Mouse (Mus musculus): ENCODE results near the gene Naip1. TPM values are rescaled to one million over a fixed set of nuclear protein-coding genes. Genes with fewer than 3 reads are reported as not detected.

The Naip1 gene
- total and polyA plus RNA-seq, 2 experiments from 2014 or later = not detected

GRCm38 (mm10) chr13:100370536-100370935 is 82.1 kb downstream of the Naip1 start:
- Histone ChIP-seq H3K27me3 (ENCODE audit: control insufficient read depth, insufficient read depth, low read length) (no peaks in the 10 kb centered on the region), H3K27ac (ENCODE audit: low read depth) (no peak overlapping the region), H3K36me3 (replicated peaks; ENCODE audit: control insufficient read depth, insufficient read depth, low read length) (no peaks in the 10 kb centered on the region), H3K4me1 (ENCODE audit: control insufficient read depth, insufficient read depth) (no peaks in the 10 kb centered on the region), H3K4me3 (ENCODE audit: low read depth, low read length) (no peak overlapping the region), H3K4me2 (ENCODE audit: low read depth, low read length) (no peak overlapping the region), H3K9me3 (replicated peaks; ENCODE audit: control insufficient read depth, low read length) (no peaks in the 10 kb centered on the region; the same call in 1 of the 2 replicates), H3K9ac (replicated peaks; ENCODE audit: low read depth, low read length) (no peak overlapping the region)
- WGBS = 91% methylated on average over 1 of the region's 1 CpGs
- no peak for DNase-seq (ENCODE audit: low spot score)
- TF ChIP-seq CTCF (IDR thresholded peaks at IDR 0.05; ENCODE audit: low read depth) (no peak), EP300 (IDR thresholded peaks at IDR 0.05; ENCODE audit: low read depth) (no peak)
- no peak for ATAC-seq (ENCODE audit: insufficient read depth, low read depth)

Other genes with a start within 250 kb of the Naip1 start
- 1.5 TPM in 1 of 2 replicates, not detected in the other for gene Naip5, start 206.5 kb downstream of the Naip1 start, total RNA-seq (2014; rRNA removed; ENCODE audit: low replicate concordance)
- gene Naip5, start 206.5 kb downstream of the Naip1 start, polyA plus RNA-seq (2015; fragmentation: Nextera tagmentation; extraction: Ambion mirVana) = 0.08 and 0.14 TPM in 2 replicates
- 0.08 TPM in 1 of 2 replicates, not detected in the other for gene Naip6, start 135.2 kb downstream of the Naip1 start, total RNA-seq (2014; rRNA removed; ENCODE audit: low replicate concordance)
- 0.03 and 0.12 TPM in 2 replicates for gene Naip6, start 135.2 kb downstream of the Naip1 start, polyA plus RNA-seq (2015; fragmentation: Nextera tagmentation; extraction: Ambion mirVana)
- 10.2 and 15.1 TPM in 2 replicates for gene Gtf2h2, start 39.7 kb upstream of the Naip1 start, total RNA-seq (2014; rRNA removed; ENCODE audit: low replicate concordance)
- gene Gtf2h2, start 39.7 kb upstream of the Naip1 start, polyA plus RNA-seq (2015; fragmentation: Nextera tagmentation; extraction: Ambion mirVana) = 32.5 and 36.2 TPM in 2 replicates
- 2.0 and 6.1 TPM in 2 replicates for gene Ocln, start 99.8 kb upstream of the Naip1 start, total RNA-seq (2014; rRNA removed; ENCODE audit: low replicate concordance)
- 1.6 and 1.7 TPM in 2 replicates for gene Ocln, start 99.8 kb upstream of the Naip1 start, polyA plus RNA-seq (2015; fragmentation: Nextera tagmentation; extraction: Ambion mirVana)
- gene Marveld2, start 164.1 kb upstream of the Naip1 start, total RNA-seq (2014; rRNA removed; ENCODE audit: low replicate concordance) = 2.2 and 2.6 TPM in 2 replicates
- gene Marveld2, start 164.1 kb upstream of the Naip1 start, polyA plus RNA-seq (2015; fragmentation: Nextera tagmentation; extraction: Ambion mirVana) = 1.7 and 1.9 TPM in 2 replicates
- 122 and 149 TPM in 2 replicates for gene Ak6, start 198.1 kb upstream of the Naip1 start, total RNA-seq (2014; rRNA removed; ENCODE audit: low replicate concordance)
- gene Ak6, start 198.1 kb upstream of the Naip1 start, polyA plus RNA-seq (2015; fragmentation: Nextera tagmentation; extraction: Ambion mirVana) = 212 and 219 TPM in 2 replicates
- 19.9 and 20.7 TPM in 2 replicates for gene Rad17, start 198.2 kb upstream of the Naip1 start, total RNA-seq (2014; rRNA removed; ENCODE audit: low replicate concordance)
- gene Rad17, start 198.2 kb upstream of the Naip1 start, polyA plus RNA-seq (2015; fragmentation: Nextera tagmentation; extraction: Ambion mirVana) = 21.8 and 22.3 TPM in 2 replicates
- gene Taf9, start 198.7 kb upstream of the Naip1 start, total RNA-seq (2014; rRNA removed; ENCODE audit: low replicate concordance) = 1.8 TPM in 1 of 2 replicates, not detected in the other
- gene Taf9, start 198.7 kb upstream of the Naip1 start, polyA plus RNA-seq (2015; fragmentation: Nextera tagmentation; extraction: Ambion mirVana) = 7.9 and 10.5 TPM in 2 replicates
- 0.70 and 3.0 TPM in 2 replicates for gene Ccdc125, start 216.8 kb upstream of the Naip1 start, total RNA-seq (2014; rRNA removed; ENCODE audit: low replicate concordance)
- gene Ccdc125, start 216.8 kb upstream of the Naip1 start, polyA plus RNA-seq (2015; fragmentation: Nextera tagmentation; extraction: Ambion mirVana) = 2.4 and 2.9 TPM in 2 replicates